Comparison of ENCODE assay signal across 8 mouse cellular contexts in the genomic region with DNA sequence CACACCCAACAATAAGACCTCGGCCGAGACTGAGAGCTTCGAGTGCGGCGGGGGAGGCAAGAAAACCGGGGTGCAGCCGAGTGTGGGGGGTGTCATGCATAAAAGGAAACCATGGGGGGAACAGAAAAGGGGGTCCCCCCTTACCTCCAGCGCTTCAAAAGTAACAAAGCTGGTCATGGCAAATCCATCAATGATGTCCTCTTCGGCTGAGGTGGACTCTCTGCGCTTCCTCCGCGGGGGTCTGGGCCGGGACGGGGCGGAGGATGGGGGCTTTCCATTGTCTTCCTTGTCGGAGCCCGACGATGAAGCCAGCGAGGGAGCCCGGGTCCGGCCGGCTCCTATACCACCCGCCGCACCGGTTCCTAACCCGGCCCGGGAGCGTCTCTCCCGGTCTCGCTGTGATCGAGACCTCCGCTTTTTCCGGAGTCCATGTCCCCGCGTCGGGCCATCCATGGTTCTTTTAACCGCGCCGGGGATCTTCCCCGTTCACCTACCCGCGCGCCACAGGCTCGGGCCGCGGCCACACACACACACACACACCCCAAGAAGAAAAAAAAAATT. TPM values are rescaled to one million over a fixed set of nuclear protein-coding genes. Genes with fewer than 3 reads are reported as not detected.
A peak's percentile ranks its signal among the peaks of the same experiment; 100 is the strongest.
DNase-seq lines count a peak whose midpoint lies in the region; ATAC-seq and TF ChIP-seq lines count a peak whose summit lies in the region.

No protein-coding gene starts in this region.

- no peak for TF ChIP-seq POLR2A in embryonic fibroblast, embryonic 13.5 days (IDR thresholded peaks at IDR 0.05; ENCODE audit: low read depth, low read length)

- TF ChIP-seq CTCF in embryonic fibroblast, embryonic 13.5 days (IDR thresholded peaks at IDR 0.05; ENCODE audit: borderline replicate concordance, insufficient read depth, low read length): no peak
- no peak for TF ChIP-seq CTCF in midbrain, postnatal 0 days (IDR thresholded peaks at IDR 0.05)

- peak overlapping the region; percentile 82 for H3K9ac ChIP-seq in midbrain, postnatal 0 days (replicated peaks; ENCODE audit: low read length, poor library complexity, severe bottlenecking)

- WGBS in limb, embryonic 10.5 days: under 1% methylated on average over 46 of the region's 46 CpGs
- WGBS in midbrain, postnatal 0 days: under 1% methylated on average over 45 of the region's 46 CpGs

- peak overlapping the region; percentile 94 for H3K4me3 ChIP-seq in embryonic fibroblast, embryonic 13.5 days (ENCODE audit: insufficient read depth, low read length)
- H3K4me3 ChIP-seq in limb, embryonic 10.5 days: peak overlapping the region; percentile 91
- peak overlapping the region; percentile 85 for H3K4me3 ChIP-seq in midbrain, postnatal 0 days (ENCODE audit: low read depth, low read length)

- H3K27me3 ChIP-seq in limb, embryonic 10.5 days (ENCODE audit: low read depth, poor library complexity, severe bottlenecking): 0 out of 2 replicates have a peak, but pooled peaks cover 3% of the 10 kb centered on the region
- no peaks in the 10 kb centered on the region for H3K27me3 ChIP-seq in midbrain, postnatal 0 days (ENCODE audit: insufficient read depth, low read length)

- H3K36me3 ChIP-seq in limb, embryonic 10.5 days: no peaks in the 10 kb centered on the region
- H3K36me3 ChIP-seq in midbrain, postnatal 0 days (ENCODE audit: insufficient read depth, low read length): no peaks in the 10 kb centered on the region

- ATAC-seq in midbrain, postnatal 0 days (ENCODE audit: low FRiP score): no peak

- intact Hi-C loops in heart, postnatal 36 days (cut with DNase I): loop anchor here (2.0 to 5.0 kb wide), 5 partner anchors 19 to 104 kb away; no protein-coding TSS in a partner anchor

- peak overlapping the region; percentile 86 for H3K4me2 ChIP-seq in midbrain, postnatal 0 days (ENCODE audit: low read depth, low read length, poor library complexity, severe bottlenecking)

- H3K4me1 ChIP-seq in embryonic fibroblast, embryonic 13.5 days (ENCODE audit: control insufficient read depth, insufficient read depth, low read length): 0 out of 2 replicates have a peak, but pooled peaks cover 2% of the 10 kb centered on the region
- H3K4me1 ChIP-seq in limb, embryonic 10.5 days: peaks cover 43% of the 10 kb centered on the region
- peaks cover 5% of the 10 kb centered on the region; the same call in 1 of the 2 replicates for H3K4me1 ChIP-seq in midbrain, postnatal 0 days (ENCODE audit: insufficient read depth, low read length)

- DNase-seq in kidney, adult 18-20 months: peak; percentile 5
- no peak for DNase-seq in kidney, adult 11 months
- peak; percentile 54 for DNase-seq in adrenal gland, postnatal 10 days
- peak; percentile 41 to 44 for DNase-seq in heart, postnatal 36 days
- DNase-seq in limb, embryonic 10.5 days (ENCODE audit: low spot score): peak; percentile 61
- DNase-seq in midbrain, postnatal 0 days (ENCODE audit: low spot score): peak; percentile 30
- peak; percentile 41 to 60 for DNase-seq in urinary bladder, postnatal 4 days (ENCODE audit: low spot score in 2 of 2)

- no peaks in the 10 kb centered on the region for H3K9me3 ChIP-seq in limb, embryonic 10.5 days (replicated peaks)
- H3K9me3 ChIP-seq in midbrain, postnatal 0 days (ENCODE audit: low read length): no peaks in the 10 kb centered on the region

- no peak overlapping the region for H3K27ac ChIP-seq in embryonic fibroblast, embryonic 13.5 days (ENCODE audit: insufficient read depth, low read length)
- peak overlapping the region; percentile 94 for H3K27ac ChIP-seq in limb, embryonic 10.5 days
- peak overlapping the region; percentile 59 for H3K27ac ChIP-seq in midbrain, postnatal 0 days (ENCODE audit: low read depth, low read length)

RNA-seq across cellular contexts. Expression of gene Auts2, which starts 1.7 kb away (rescaled TPM):
- total RNA-seq in adrenal gland, postnatal 10 days (2021): 10 to 100 TPM; 24.7 to 47.4 TPM
- polyA plus RNA-seq in embryonic fibroblast, embryonic 13.5 days (2011; ENCODE audit: insufficient read length, low read depth, missing spikeins): 9.4 and 26.0 TPM in 2 replicates
- total RNA-seq in heart, postnatal 36 days (2021): 10 to 100 TPM; 28.8 to 35.3 TPM
- 43.0 and 57.8 TPM in 2 replicates for polyA plus RNA-seq in limb, embryonic 10.5 days (2016; fragmentation: Nextera tagmentation; extraction: Ambion mirVana)
- total RNA-seq in midbrain, postnatal 0 days (2014; rRNA removed): 57.5 and 58.7 TPM in 2 replicates
- polyA plus RNA-seq in midbrain, postnatal 0 days (2015; fragmentation: Nextera tagmentation; extraction: Ambion mirVana): 28.6 and 35.2 TPM in 2 replicates
